Mouse (Mus musculus) C2C12 (cell line): Measurements from ENCODE around the gene Trim65. TPM values are rescaled to one million over a fixed set of nuclear protein-coding genes. Genes with fewer than 3 reads are reported as not detected.

ENCODE experiments used
- H3K27me3 ChIP-seq: one replicate; pipeline ENCODE4 v1.6.1; 2011; ENCODE audit not compliant: control insufficient read depth, insufficient read depth, insufficient read length
- H3K36me3 ChIP-seq: one replicate; pipeline ENCODE4 v1.6.1; 2011; ENCODE audit not compliant: control insufficient read depth, insufficient read depth
- H3K4me3 ChIP-seq: one replicate; pipeline ENCODE4 v1.5.1; 2011; ENCODE audit warnings: mild to moderate bottlenecking, control low read depth; ENCODE audit not compliant: poor library complexity, insufficient read depth, severe bottlenecking
- H3K79me2 ChIP-seq: one replicate; pipeline ENCODE4 v1.6.1; 2011; ENCODE audit not compliant: control insufficient read depth, insufficient read depth
- H3K79me3 ChIP-seq: one replicate; pipeline ENCODE4 v1.6.1; 2011; ENCODE audit warnings: low read depth, control low read depth
- H3ac ChIP-seq: one replicate; pipeline ENCODE3; 2011; ENCODE audit warnings: low read depth; ENCODE audit not compliant: control insufficient read depth, insufficient read length
- CEBPB ChIP-seq: IDR thresholded peaks from one replicate; pipeline ENCODE4 v1.6.1; 2011; ENCODE audit warnings: low read depth, mild to moderate bottlenecking, control low read depth, moderate library complexity
- CTCF ChIP-seq: IDR thresholded peaks from one replicate; pipeline ENCODE4 v1.5.1; 2011; ENCODE audit not compliant: control insufficient read depth, insufficient read depth, insufficient read length
- FOSL1 ChIP-seq: IDR thresholded peaks from one replicate; pipeline ENCODE4 v1.8.0; 2011; ENCODE audit warnings: mild to moderate bottlenecking, low read length; ENCODE audit not compliant: poor library complexity, insufficient read depth, severe bottlenecking
- MAX ChIP-seq: IDR thresholded peaks from one replicate; pipeline ENCODE4 v1.6.1; 2011; ENCODE audit warnings: mild to moderate bottlenecking, control low read depth
- MYOD1 ChIP-seq: IDR thresholded peaks from one replicate; pipeline ENCODE4 v1.6.1; 2011; ENCODE audit warnings: low read depth; ENCODE audit not compliant: control insufficient read depth, insufficient read length
- MYOG ChIP-seq: IDR thresholded peaks from one replicate; pipeline ENCODE4 v1.6.1; 2011; ENCODE audit not compliant: control insufficient read depth, insufficient read length; ENCODE audit errors: extremely low read depth
- USF1 ChIP-seq: IDR thresholded peaks from one replicate; pipeline ENCODE4 v1.6.1; 2011; ENCODE audit warnings: low read depth, mild to moderate bottlenecking, control low read depth, moderate library complexity
- polyA plus RNA-seq: library from polyadenylated mRNA; unstranded; fragments of >200 nt; fragmentation: generic; extraction: Trizol; gene quantifications from one replicate; pipeline ENCODE4 v1.2.1, GENCODE M21; 2012; ENCODE audit warnings: missing spikeins

Trim65 gene
- polyA plus RNA-seq, 1 experiment = 2.7 TPM

- H3K27me3 ChIP-seq = no peaks in the 10 kb centered on the region
- peaks cover 20% of the 10 kb centered on the region for H3K79me3 ChIP-seq
- TF ChIP-seq CTCF (no peak), FOSL1 (no peak), CEBPB (no peak), MYOG (no peak), MAX (no peak), MYOD1 (no peak), USF1 (no peak)
- H3ac ChIP-seq = no peak overlapping the region
- H3K4me3 ChIP-seq = no peak overlapping the region
- H3K79me2 ChIP-seq = peaks cover 44% of the 10 kb centered on the region
- H3K36me3 ChIP-seq = peaks cover 52% of the 10 kb centered on the region
Measured at GRCm38 (mm10) chr11:116132366-116133333, 1.7 kb upstream of the Trim65 start.

- Histone ChIP-seq H3K79me3 (peaks cover 9% of the 10 kb centered on the region), H3K79me2 (peaks cover 33% of the 10 kb centered on the region), H3ac (peak overlapping the region; percentile 14), H3K27me3 (no peaks in the 10 kb centered on the region), H3K4me3 (no peak overlapping the region), H3K36me3 (peaks cover 50% of the 10 kb centered on the region)
- TF ChIP-seq MYOD1 (no peak), MYOG (no peak), CEBPB (no peak), MAX (no peak), FOSL1 (no peak), CTCF (no peak), USF1 (no peak)
Measured at GRCm38 (mm10) chr11:116131349-116132170, 632 bp upstream of the Trim65 start.

GRCm38 (mm10) chr11:116129993-116130487, 888 bp downstream of the Trim65 start:
- H3ac ChIP-seq = peak overlapping the region; percentile 75
- peaks cover 53% of the 10 kb centered on the region for H3K36me3 ChIP-seq
- TF ChIP-seq FOSL1 (no peak), MYOD1 (no peak), MYOG (no peak), CTCF (no peak), MAX (no peak), CEBPB (no peak), USF1 (no peak)
- H3K27me3 ChIP-seq = no peaks in the 10 kb centered on the region
- H3K79me3 ChIP-seq = no peaks in the 10 kb centered on the region
- H3K4me3 ChIP-seq = peak overlapping the region; percentile 45
- H3K79me2 ChIP-seq = peaks cover 18% of the 10 kb centered on the region

GRCm38 (mm10) chr11:116129091-116129790, 1.7 kb downstream of the Trim65 start:
- Histone ChIP-seq H3ac (no peak overlapping the region), H3K4me3 (peak overlapping the region; percentile 11), H3K36me3 (peaks cover 49% of the 10 kb centered on the region), H3K79me2 (peaks cover 18% of the 10 kb centered on the region), H3K79me3 (no peaks in the 10 kb centered on the region), H3K27me3 (no peaks in the 10 kb centered on the region)
- no peak for TF ChIP-seq MYOG
- TF ChIP-seq MYOD1 = no peak
- no peak for TF ChIP-seq FOSL1

- no peak for TF ChIP-seq USF1
- TF ChIP-seq MYOD1 = no peak
- no peak for TF ChIP-seq MYOG
- no peak for TF ChIP-seq MAX
- TF ChIP-seq CEBPB = no peak
- TF ChIP-seq FOSL1 = no peak
- no peak for TF ChIP-seq CTCF
- no peak overlapping the region for H3ac ChIP-seq
- no peaks in the 10 kb centered on the region for H3K27me3 ChIP-seq
- H3K36me3 ChIP-seq = peaks cover 41% of the 10 kb centered on the region
- H3K4me3 ChIP-seq = no peak overlapping the region
- H3K79me2 ChIP-seq = peaks cover 18% of the 10 kb centered on the region
- no peaks in the 10 kb centered on the region for H3K79me3 ChIP-seq
Measured at GRCm38 (mm10) chr11:116127986-116128385, 2.9 kb downstream of the Trim65 start.
